Mouse (Mus musculus): ENCODE measurements around the gene Fam83f. TPM values are rescaled to one million over a fixed set of nuclear protein-coding genes. Genes with fewer than 3 reads are reported as not detected.
"Not testable (repeated sequence)": the region's sequence is repeated elsewhere in the genome, so short reads cannot be mapped to it uniquely, and the experiment has no call there.

The Fam83f gene
- polyA plus RNA-seq, 1 experiment from 2014 or later = not detected

- Histone ChIP-seq H3K36me3 (ENCODE audit: poor library complexity, severe bottlenecking) (no peaks in the 10 kb centered on the region), H3K9me3 (replicated peaks) (no peaks in the 10 kb centered on the region), H3K27ac (no peak overlapping the region), H3K9ac (no peak overlapping the region), H3K4me1 (peaks cover 13% of the 10 kb centered on the region), H3K4me3 (no peak overlapping the region), H3K4me2 (no peak overlapping the region), H3K27me3 (no peaks in the 10 kb centered on the region)
- no peak for ATAC-seq
- WGBS = 50% methylated on average over 4 of the region's 4 CpGs
Measured at GRCm38 (mm10) chr15:80732266-80733030, 60.8 kb downstream of the Fam83f start.

GRCm38 (mm10) chr15:80735300-80735699 is 63.7 kb downstream of the Fam83f start:
- H3K4me3 ChIP-seq = no peak overlapping the region
- no peak for ATAC-seq
- no peak overlapping the region for H3K9ac ChIP-seq
- H3K4me2 ChIP-seq = no peak overlapping the region
- no peak overlapping the region for H3K27ac ChIP-seq
- H3K9me3 ChIP-seq (replicated peaks) = no peaks in the 10 kb centered on the region
- whole genome bisulfite sequencing = 92% methylated on average over 3 of the region's 3 CpGs
- no peaks in the 10 kb centered on the region for H3K27me3 ChIP-seq
- H3K4me1 ChIP-seq = peaks cover 13% of the 10 kb centered on the region
- no peaks in the 10 kb centered on the region for H3K36me3 ChIP-seq (ENCODE audit: poor library complexity, severe bottlenecking)

GRCm38 (mm10) chr15:80735708-80736107 is 64.1 kb downstream of the Fam83f start:
- not testable (repeated sequence) for H3K36me3 ChIP-seq (ENCODE audit: poor library complexity, severe bottlenecking); H3K9ac ChIP-seq; H3K27me3 ChIP-seq; H3K4me2 ChIP-seq; H3K9me3 ChIP-seq (replicated peaks); ATAC-seq; H3K27ac ChIP-seq; H3K4me3 ChIP-seq
- H3K4me1 ChIP-seq = peaks cover 13% of the 10 kb centered on the region
- 89% methylated on average over 4 of the region's 4 CpGs for WGBS

GRCm38 (mm10) chr15:80736553-80736952 is 64.9 kb downstream of the Fam83f start:
- 53% methylated on average over 1 of the region's 1 CpGs for WGBS
- Histone ChIP-seq H3K4me2 (no peak overlapping the region), H3K4me3 (no peak overlapping the region), H3K27ac (no peak overlapping the region), H3K36me3 (ENCODE audit: poor library complexity, severe bottlenecking) (no peaks in the 10 kb centered on the region), H3K9me3 (replicated peaks) (no peaks in the 10 kb centered on the region), H3K9ac (no peak overlapping the region), H3K4me1 (peaks cover 11% of the 10 kb centered on the region), H3K27me3 (no peaks in the 10 kb centered on the region)
- no peak for ATAC-seq

DNA sequence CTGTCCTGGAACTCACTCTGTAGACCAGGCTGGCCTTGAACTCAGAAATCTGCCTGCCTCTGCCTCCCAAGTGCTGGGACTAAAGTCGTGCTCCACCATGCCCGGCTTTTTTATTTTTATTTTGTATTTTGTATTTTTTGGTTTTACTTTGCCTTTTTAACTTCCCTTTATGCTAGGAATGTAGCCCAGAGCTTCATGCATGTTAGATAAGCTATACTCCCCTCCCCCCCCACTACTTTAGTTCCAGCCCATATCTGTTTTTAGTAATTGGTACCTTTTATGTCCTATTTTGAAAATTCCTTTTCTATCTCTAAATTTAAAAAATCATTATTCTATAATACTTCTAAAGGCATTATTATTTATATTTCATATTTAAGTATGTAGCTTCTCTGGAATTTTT is 66.6 kb downstream of the Fam83f start:
- Histone ChIP-seq H3K27me3 (no peaks in the 10 kb centered on the region), H3K9me3 (replicated peaks) (no peaks in the 10 kb centered on the region), H3K27ac (no peak overlapping the region), H3K4me1 (no peaks in the 10 kb centered on the region), H3K36me3 (ENCODE audit: poor library complexity, severe bottlenecking) (no peaks in the 10 kb centered on the region), H3K9ac (no peak overlapping the region), H3K4me3 (no peak overlapping the region), H3K4me2 (no peak overlapping the region)
- ATAC-seq = no peak
- 88% methylated on average over 2 of the region's 2 CpGs for WGBS

DNA sequence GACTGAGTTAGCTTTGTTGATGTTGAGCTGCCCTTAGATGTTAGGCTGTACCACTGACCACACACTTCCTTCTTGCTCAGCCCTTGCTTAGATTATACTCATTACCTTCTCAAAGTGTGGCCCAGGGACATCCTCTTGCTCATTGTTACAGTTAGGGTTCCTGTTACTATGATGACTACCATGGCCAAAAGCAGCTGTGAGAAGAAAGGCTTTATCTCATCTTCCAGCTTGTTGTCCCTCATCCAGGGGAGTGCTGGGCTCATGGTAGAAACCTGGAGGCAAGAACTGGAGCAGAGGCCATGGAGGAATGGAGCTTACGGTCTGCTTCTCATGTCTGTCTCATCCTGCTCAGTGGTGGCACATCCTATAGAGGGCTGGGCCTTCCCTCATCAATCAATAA is 68.3 kb downstream of the Fam83f start:
- Histone ChIP-seq H3K4me1 (no peaks in the 10 kb centered on the region), H3K4me2 (no peak overlapping the region), H3K27me3 (no peaks in the 10 kb centered on the region), H3K27ac (no peak overlapping the region), H3K9me3 (replicated peaks) (no peaks in the 10 kb centered on the region), H3K36me3 (ENCODE audit: poor library complexity, severe bottlenecking) (no peaks in the 10 kb centered on the region), H3K9ac (no peak overlapping the region), H3K4me3 (no peak overlapping the region)
- no peak for ATAC-seq
- WGBS = 88% methylated on average over 1 of the region's 1 CpGs

GRCm38 (mm10) chr15:80741836-80742235 is 70.2 kb downstream of the Fam83f start:
- 73% methylated on average over 1 of the region's 1 CpGs for WGBS

DNA sequence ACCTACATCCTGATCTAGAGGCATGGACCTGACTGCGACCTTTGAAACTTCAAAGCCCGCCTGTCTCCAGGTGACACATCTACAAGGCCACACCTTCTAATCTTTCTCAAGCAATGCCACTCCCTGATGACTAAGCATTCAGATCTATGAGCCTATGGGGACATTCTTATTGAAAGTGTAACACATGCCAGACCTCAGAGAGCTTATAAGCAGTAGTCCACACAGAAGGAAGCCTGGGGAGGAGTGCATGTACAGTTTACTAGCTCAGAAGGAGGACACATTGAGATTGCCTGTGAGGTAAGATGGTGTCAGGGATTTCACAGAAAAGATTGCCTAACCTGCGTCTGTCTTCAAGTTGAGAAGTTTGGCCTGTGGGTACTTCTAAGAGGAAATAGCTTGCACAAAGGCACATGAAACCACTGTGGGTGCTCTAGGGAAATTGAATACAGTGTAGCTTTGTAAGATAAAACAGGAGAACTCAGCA is 71.4 kb downstream of the Fam83f start:
- 88% methylated on average over 3 of the region's 3 CpGs for WGBS
- Histone ChIP-seq H3K4me2 (no peak overlapping the region), H3K36me3 (ENCODE audit: poor library complexity, severe bottlenecking) (no peaks in the 10 kb centered on the region), H3K9me3 (replicated peaks) (no peaks in the 10 kb centered on the region), H3K9ac (no peak overlapping the region), H3K4me3 (no peak overlapping the region), H3K27ac (no peak overlapping the region), H3K4me1 (no peaks in the 10 kb centered on the region), H3K27me3 (no peaks in the 10 kb centered on the region)
- no peak for ATAC-seq

More at GRCm38 (mm10) chr15:80741836-80742235, 70.2 kb downstream of the Fam83f start:
- H3K9ac ChIP-seq = no peak overlapping the region
- H3K4me1 ChIP-seq = no peaks in the 10 kb centered on the region
- ATAC-seq = no peak
- H3K4me2 ChIP-seq = no peak overlapping the region
- H3K27me3 ChIP-seq = no peaks in the 10 kb centered on the region
- no peaks in the 10 kb centered on the region for H3K9me3 ChIP-seq (replicated peaks)
- H3K4me3 ChIP-seq = no peak overlapping the region
- H3K36me3 ChIP-seq (ENCODE audit: poor library complexity, severe bottlenecking) = no peaks in the 10 kb centered on the region
- H3K27ac ChIP-seq = no peak overlapping the region

DNA sequence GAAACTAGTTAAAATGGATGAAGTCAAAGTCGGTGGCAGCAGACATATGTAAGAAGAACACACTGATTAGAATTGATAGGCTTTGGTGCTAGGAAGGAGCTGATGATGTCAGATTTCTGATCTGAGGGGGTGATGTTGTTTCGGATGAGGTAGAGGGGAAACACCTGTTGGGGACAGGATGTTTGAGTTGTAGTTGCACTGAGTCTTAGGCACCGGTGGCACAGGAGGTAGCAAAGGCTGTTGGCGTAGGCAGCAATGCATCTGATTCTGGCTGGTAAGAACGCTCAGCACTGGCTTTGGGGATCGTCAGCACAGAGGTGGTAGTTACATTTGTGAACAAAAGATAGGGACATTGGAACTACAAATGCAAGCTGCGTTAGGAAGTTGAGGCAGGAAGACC is 72.0 kb downstream of the Fam83f start:
- H3K9ac ChIP-seq = no peak overlapping the region
- WGBS = 89% methylated on average over 7 of the region's 7 CpGs
- no peak for ATAC-seq

GRCm38 (mm10) chr15:80744667-80745422 is 73.2 kb downstream of the Fam83f start:
- Histone ChIP-seq H3K9ac (no peak overlapping the region), H3K4me3 (no peak overlapping the region), H3K36me3 (ENCODE audit: poor library complexity, severe bottlenecking) (no peaks in the 10 kb centered on the region), H3K27me3 (no peaks in the 10 kb centered on the region), H3K4me1 (no peaks in the 10 kb centered on the region), H3K9me3 (replicated peaks) (no peaks in the 10 kb centered on the region), H3K27ac (no peak overlapping the region), H3K4me2 (no peak overlapping the region)
- no peak for ATAC-seq
- WGBS = 88% methylated on average over 3 of the region's 3 CpGs

More for the DNA sequence above, 72.0 kb downstream of the Fam83f start:
- Histone ChIP-seq H3K4me2 (no peak overlapping the region), H3K27me3 (no peaks in the 10 kb centered on the region), H3K4me1 (no peaks in the 10 kb centered on the region), H3K36me3 (ENCODE audit: poor library complexity, severe bottlenecking) (no peaks in the 10 kb centered on the region), H3K4me3 (no peak overlapping the region), H3K27ac (no peak overlapping the region), H3K9me3 (replicated peaks) (no peaks in the 10 kb centered on the region)

DNA sequence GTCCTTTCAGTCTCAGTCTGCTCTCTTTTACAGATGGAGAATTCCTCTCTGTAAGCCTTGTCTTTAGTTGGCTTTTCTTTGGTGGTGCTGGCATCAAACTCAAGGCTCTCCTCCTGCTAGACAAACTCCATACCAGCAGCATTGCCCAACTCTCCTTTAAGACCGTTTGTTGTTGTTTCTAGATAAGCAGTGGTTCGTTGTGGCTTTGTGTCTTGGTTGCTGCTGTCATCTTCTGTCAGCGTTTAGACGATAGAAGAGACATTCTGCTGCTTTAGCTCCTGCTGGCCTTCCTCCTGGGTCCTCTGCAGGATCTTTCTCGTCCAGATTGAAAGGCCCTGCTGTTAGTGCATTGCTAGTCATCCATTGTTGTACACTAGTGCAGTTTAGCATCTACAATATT is 77.3 kb downstream of the Fam83f start:
- 73% methylated on average over 5 of the region's 5 CpGs for WGBS
- H3K4me1 ChIP-seq = no peaks in the 10 kb centered on the region
- H3K9ac ChIP-seq = no peak overlapping the region
- no peaks in the 10 kb centered on the region for H3K9me3 ChIP-seq (replicated peaks)
- no peak overlapping the region for H3K4me3 ChIP-seq
- no peaks in the 10 kb centered on the region for H3K36me3 ChIP-seq (ENCODE audit: poor library complexity, severe bottlenecking)
- no peaks in the 10 kb centered on the region for H3K27me3 ChIP-seq
- no peak overlapping the region for H3K27ac ChIP-seq
- no peak for ATAC-seq
- no peak overlapping the region for H3K4me2 ChIP-seq

Data from forebrain, embryonic 13.5 days (tissue).